Mouse (Mus musculus): Measurements from ENCODE around the gene Tmem150a.

- TF ChIP-seq POLR2A (IDR thresholded peaks at IDR 0.05; ENCODE audit: insufficient read depth, low read depth, low read length) (no peak), CTCF (IDR thresholded peaks at IDR 0.05) (no peak)
Observed at GRCm38 (mm10) chr6:72385258-72385657, 30.0 kb downstream of the Tmem150a start.

Data from heart, adult 2 months (tissue).